Mouse (Mus musculus) neural tube, embryonic 12.5 days (tissue): ENCODE measurements around the gene Morf4l2. TPM values are rescaled to one million over a fixed set of nuclear protein-coding genes. Genes with fewer than 3 reads are reported as not detected.
"Not testable (repeated sequence)": the region's sequence is repeated elsewhere in the genome, so short reads cannot be mapped to it uniquely, and the experiment has no call there.

Experiments
- ATAC-seq: fragments of 200-750 bp; cut with Nextera tagmentation; 2 replicates; pipeline ENCODE4 v1.8.0; 2017; ENCODE audit warnings: low read depth, mild to moderate bottlenecking, moderate TSS enrichment, moderate library complexity; ENCODE audit not compliant: low FRiP score
- H3K27ac ChIP-seq: fragments of 300-500 bp; sonication (generic); 2 replicates; pipeline ENCODE4 v1.5.1; 2016
- H3K27me3 ChIP-seq: fragments of 300-500 bp; sonication (generic); replicated peaks from 2 replicates; pipeline ENCODE4 v1.6.1; 2016; ENCODE audit warnings: mild to moderate bottlenecking
- H3K36me3 ChIP-seq: fragments of 300-500 bp; sonication (generic); 2 replicates; pipeline ENCODE4 v1.6.1; 2016; ENCODE audit warnings: mild to moderate bottlenecking
- H3K4me1 ChIP-seq: fragments of 300-500 bp; sonication (generic); 2 replicates; pipeline ENCODE4 v1.6.1; 2016
- H3K4me2 ChIP-seq: fragments of 300-500 bp; sonication (generic); replicated peaks from 2 replicates; pipeline ENCODE4 v1.6.1; 2016; ENCODE audit warnings: mild to moderate bottlenecking
- H3K4me3 ChIP-seq: fragments of 300-500 bp; sonication (generic); 2 replicates; pipeline ENCODE4 v1.5.1; 2016
- H3K9ac ChIP-seq: fragments of 300-500 bp; sonication (generic); 2 replicates; pipeline ENCODE4 v1.6.1; 2016; ENCODE audit warnings: mild to moderate bottlenecking
- H3K9me3 ChIP-seq: fragments of 300-500 bp; sonication (generic); 2 replicates; pipeline ENCODE4 v1.6.1; 2016; ENCODE audit warnings: mild to moderate bottlenecking
- WGBS: fragments of 180-500 bp; shearing (Covaris S2); methylation state at CpG from one replicate; pipeline ENCODE4 v1.1.7; 2016; 5-methylcytosine and 5-hydroxymethylcytosine counted together
- polyA plus RNA-seq: library from polyadenylated mRNA; unstranded; fragments of >200 nt; fragmentation: Nextera tagmentation; extraction: Ambion mirVana; gene quantifications from 2 replicates; pipeline ENCODE4 v1.2.1, GENCODE M21; 2016

Morf4l2 gene
- polyA plus RNA-seq, 1 experiment from 2014 or later, result 531 TPM

DNA sequence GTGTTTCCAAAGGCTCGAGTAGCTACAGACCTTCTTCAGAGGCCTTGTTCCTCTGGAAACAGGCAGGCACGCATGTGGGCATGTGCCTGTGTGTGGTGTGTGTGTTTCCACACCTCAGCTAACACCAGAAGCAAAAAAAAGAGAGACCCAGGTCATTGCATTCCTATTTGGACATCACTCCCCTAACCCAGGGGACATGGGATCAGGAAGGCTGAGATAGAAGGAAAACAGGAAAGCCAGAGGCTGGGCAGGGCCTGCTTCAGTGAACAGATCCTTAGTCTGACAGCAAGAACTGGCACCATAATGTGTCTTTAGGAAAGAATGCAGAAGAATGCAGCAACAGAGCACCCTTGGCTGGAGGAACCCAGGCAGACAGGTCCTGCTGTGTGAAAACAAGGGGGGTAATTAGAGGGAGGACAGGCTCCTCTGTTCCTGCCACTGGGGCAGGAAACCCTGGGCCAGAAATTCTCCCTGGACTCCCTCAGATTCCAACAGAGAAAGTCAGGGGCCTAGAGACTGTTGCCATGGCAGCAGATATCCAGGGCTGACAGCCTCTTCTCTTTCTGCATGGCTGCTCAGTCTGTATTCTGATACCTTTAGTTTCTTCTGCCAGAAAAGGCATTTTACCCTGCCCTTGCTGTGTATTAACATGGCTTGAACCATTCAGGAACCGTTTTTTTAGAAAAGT is 51.7 kb downstream of the Morf4l2 start:
- ATAC-seq, result peak; percentile 82
- H3K4me2 ChIP-seq, H3K36me3 ChIP-seq, H3K27ac ChIP-seq, H3K27me3 ChIP-seq, H3K9ac ChIP-seq, H3K4me3 ChIP-seq, H3K9me3 ChIP-seq, H3K4me1 ChIP-seq: not testable (repeated sequence)
- WGBS, result 50% methylated on average over 3 of the region's 3 CpGs

Other genes starting within 250 kb of the Morf4l2 start
- gene Kir3dl1, start 225.7 kb downstream of the Morf4l2 start, polyA plus RNA-seq, result not detected in 2 replicates
- gene Kir3dl2, start 199.6 kb downstream of the Morf4l2 start, polyA plus RNA-seq, result not detected in 2 replicates
- 26.4 and 28.6 TPM in 2 replicates for gene Tceal3, start 152.8 kb downstream of the Morf4l2 start, polyA plus RNA-seq
- gene Tceal1, start 35.7 kb downstream of the Morf4l2 start, polyA plus RNA-seq, result 12.0 and 12.2 TPM in 2 replicates
- gene Glra4, start 36.5 kb upstream of the Morf4l2 start, polyA plus RNA-seq, result 0.13 and 0.22 TPM in 2 replicates
- gene Plp1, start 79.0 kb upstream of the Morf4l2 start, polyA plus RNA-seq, result 32.7 and 39.4 TPM in 2 replicates
- gene Rab9b, start 125.1 kb upstream of the Morf4l2 start, polyA plus RNA-seq, result 8.4 and 10.5 TPM in 2 replicates
- gene H2bfm, start 183.6 kb upstream of the Morf4l2 start, polyA plus RNA-seq, result not detected in 2 replicates
- 81.4 and 93.4 TPM in 2 replicates for gene Tmsb15b2, start 231.8 kb upstream of the Morf4l2 start, polyA plus RNA-seq
- 8.6 and 10.2 TPM in 2 replicates for gene Tmsb15l, start 233.2 kb upstream of the Morf4l2 start, polyA plus RNA-seq
- 26.5 and 31.5 TPM in 2 replicates for gene Tmsb15b1, start 233.2 kb upstream of the Morf4l2 start, polyA plus RNA-seq
- 129 and 142 TPM in 2 replicates for gene Zcchc18, start 249.5 kb upstream of the Morf4l2 start, polyA plus RNA-seq